Mouse (Mus musculus) olfactory bulb, adult 2 months (tissue): ENCODE data around the gene Parpbp.

Experiments
- CTCF ChIP-seq: fragments of 200-500 bp; IDR thresholded peaks from 2 replicates; pipeline ENCODE4 v1.5.1; 2012; ENCODE audit warnings: low read depth, mild to moderate bottlenecking, low read length, moderate library complexity; ENCODE audit not compliant: insufficient read depth
- POLR2A ChIP-seq: fragments of 200-500 bp; IDR thresholded peaks from 2 replicates; pipeline ENCODE4 v1.6.1; 2012; ENCODE audit warnings: mild to moderate bottlenecking, low read depth, low read length, moderate library complexity; ENCODE audit not compliant: insufficient read depth

- no peak for TF ChIP-seq CTCF
- TF ChIP-seq POLR2A, result no peak
These were observed 92.3 kb downstream of the Parpbp start for GRCm38 (mm10) chr10:88054233-88054985.
